Mouse (Mus musculus): Measurements from ENCODE around the gene Fam163a.
A peak's percentile ranks its signal among the peaks of the same experiment; 100 is the strongest.

- TF ChIP-seq CTCF (IDR thresholded peaks at IDR 0.05; ENCODE audit: borderline replicate concordance, control insufficient read depth, extremely low read depth, insufficient read depth, low read length, poor library complexity) (no peak), POLR2A (IDR thresholded peaks at IDR 0.05; ENCODE audit: control insufficient read depth, extremely low read depth, insufficient read depth, low read length, poor library complexity) (peak; percentile 95)
Measured at GRCm38 (mm10) chr1:156040731-156041401, 164.0 kb downstream of the Fam163a start.
